Mouse (Mus musculus) heart, embryonic 12.5 days (tissue): ENCODE data around the gene Olfr52. TPM values are rescaled to one million over a fixed set of nuclear protein-coding genes. Genes with fewer than 3 reads are reported as not detected.

ENCODE experiments used
- polyA plus RNA-seq: library from polyadenylated mRNA; unstranded; fragments of >200 nt; fragmentation: Nextera tagmentation; extraction: Ambion mirVana; gene quantifications from 2 replicates; pipeline ENCODE4 v1.2.1, GENCODE M21; 2016

The Olfr52 gene
- polyA plus RNA-seq, 1 experiment from 2014 or later, result not detected

Other genes with a start within 250 kb of the Olfr52 start
- not detected in 2 replicates for gene Olfr1028, start 235.2 kb downstream of the Olfr52 start, polyA plus RNA-seq
- gene Olfr1029, start 211.8 kb downstream of the Olfr52 start, polyA plus RNA-seq, result not detected in 2 replicates
- not detected in 2 replicates for gene Olfr1030, start 206.4 kb downstream of the Olfr52 start, polyA plus RNA-seq
- not detected in 2 replicates for gene Olfr1031, start 195.4 kb downstream of the Olfr52 start, polyA plus RNA-seq
- gene Olfr1032, start 180.1 kb downstream of the Olfr52 start, polyA plus RNA-seq, result not detected in 2 replicates
- gene Olfr1033, start 165.1 kb downstream of the Olfr52 start, polyA plus RNA-seq, result 1.3 and 1.4 TPM in 2 replicates
- gene Olfr1034, start 139.8 kb downstream of the Olfr52 start, polyA plus RNA-seq, result not detected in 2 replicates
- gene Olfr1036, start 111.7 kb downstream of the Olfr52 start, polyA plus RNA-seq, result not detected in 2 replicates
- not detected in 2 replicates for gene Olfr1037, start 98.3 kb downstream of the Olfr52 start, polyA plus RNA-seq
- not detected in 2 replicates for gene Olfr1039, start 49.8 kb downstream of the Olfr52 start, polyA plus RNA-seq
- gene Olfr1040, start 39.0 kb downstream of the Olfr52 start, polyA plus RNA-seq, result not detected in 2 replicates
- gene Olfr1042, start 23.8 kb downstream of the Olfr52 start, polyA plus RNA-seq, result not detected in 2 replicates
- not detected in 2 replicates for gene Olfr1043, start 18.2 kb downstream of the Olfr52 start, polyA plus RNA-seq
- gene Olfr1044, start 7.9 kb downstream of the Olfr52 start, polyA plus RNA-seq, result not detected in 2 replicates
- gene Olfr1045, start 17.3 kb upstream of the Olfr52 start, polyA plus RNA-seq, result not detected in 2 replicates
- gene Olfr1046, start 33.6 kb upstream of the Olfr52 start, polyA plus RNA-seq, result not detected in 2 replicates
- not detected in 2 replicates for gene Olfr1047, start 45.7 kb upstream of the Olfr52 start, polyA plus RNA-seq
- not detected in 2 replicates for gene Olfr1048, start 54.6 kb upstream of the Olfr52 start, polyA plus RNA-seq
- not detected in 2 replicates for gene Olfr1049, start 72.6 kb upstream of the Olfr52 start, polyA plus RNA-seq
- not detected in 2 replicates for gene Olfr1051, start 93.4 kb upstream of the Olfr52 start, polyA plus RNA-seq
- gene Olfr1052, start 106.8 kb upstream of the Olfr52 start, polyA plus RNA-seq, result not detected in 2 replicates
- not detected in 2 replicates for gene Olfr1053, start 129.6 kb upstream of the Olfr52 start, polyA plus RNA-seq
- not detected in 2 replicates for gene Olfr1054, start 149.8 kb upstream of the Olfr52 start, polyA plus RNA-seq
- not detected in 2 replicates for gene Olfr1055, start 164.6 kb upstream of the Olfr52 start, polyA plus RNA-seq
- gene Olfr1056, start 176.8 kb upstream of the Olfr52 start, polyA plus RNA-seq, result not detected in 2 replicates
- not detected in 2 replicates for gene Olfr1057, start 192.7 kb upstream of the Olfr52 start, polyA plus RNA-seq
- gene Olfr1058, start 202.9 kb upstream of the Olfr52 start, polyA plus RNA-seq, result not detected in 2 replicates
- not detected in 2 replicates for gene Olfr1061, start 228.4 kb upstream of the Olfr52 start, polyA plus RNA-seq
- gene Olfr1062, start 241.1 kb upstream of the Olfr52 start, polyA plus RNA-seq, result not detected in 2 replicates